Mouse (Mus musculus) ES-Bruce4 (cell line): ENCODE data around the gene Tmem169. TPM values are rescaled to one million over a fixed set of nuclear protein-coding genes. Genes with fewer than 3 reads are reported as not detected.

ENCODE experiments used
- H3K27ac ChIP-seq: 2 replicates; pipeline ENCODE4 v1.5.1; 2012; ENCODE audit warnings: low read length, inconsistent platforms; ENCODE audit not compliant: insufficient read depth
- H3K27me3 ChIP-seq: 2 replicates; pipeline ENCODE4 v1.6.1; 2012; ENCODE audit warnings: mild to moderate bottlenecking, low read length, inconsistent platforms; ENCODE audit not compliant: control insufficient read depth, poor library complexity, insufficient read depth, severe bottlenecking
- H3K36me3 ChIP-seq: 2 replicates; pipeline ENCODE4 v1.6.1; 2012; ENCODE audit warnings: inconsistent platforms, mild to moderate bottlenecking, low read length, moderate library complexity; ENCODE audit not compliant: control insufficient read depth, poor library complexity, insufficient read depth, severe bottlenecking
- H3K4me1 ChIP-seq: one replicate; pipeline ENCODE4 v1.8.1; 2011; ENCODE audit warnings: low read length; ENCODE audit not compliant: control insufficient read depth, insufficient read depth
- H3K4me3 ChIP-seq: 2 replicates; pipeline ENCODE4 v1.5.1; 2011; ENCODE audit warnings: low read depth, mild to moderate bottlenecking, low read length
- H3K9ac ChIP-seq: 2 replicates; pipeline ENCODE4 v1.6.1; 2012; ENCODE audit warnings: low read depth, mild to moderate bottlenecking, inconsistent platforms; ENCODE audit not compliant: poor library complexity, severe bottlenecking
- H3K9me3 ChIP-seq: replicated peaks from 2 replicates; pipeline ENCODE4 v1.6.1; 2012; ENCODE audit warnings: mild to moderate bottlenecking, low read length, inconsistent platforms; ENCODE audit not compliant: control insufficient read depth, poor library complexity, insufficient read depth, severe bottlenecking
- CTCF ChIP-seq: IDR thresholded peaks from one replicate; pipeline ENCODE4 v1.8.1; 2011; ENCODE audit warnings: low read depth, low read length
- EP300 ChIP-seq: IDR thresholded peaks from 2 replicates; pipeline ENCODE4 v1.6.1; 2011; ENCODE audit warnings: low read depth, low read length; ENCODE audit not compliant: insufficient read depth
- POLR2A ChIP-seq: IDR thresholded peaks from one replicate; pipeline ENCODE4 v1.8.1; 2011; ENCODE audit warnings: low read length; ENCODE audit not compliant: insufficient read depth
- polyA plus RNA-seq: library from polyadenylated mRNA; stranded (reverse); fragments of >200 nt; gene quantifications from 2 replicates; pipeline ENCODE4 v1.2.4, GENCODE M21; 2011; ENCODE audit warnings: low read depth; ENCODE audit not compliant: missing spikeins, insufficient read depth, insufficient read length

The Tmem169 gene
- polyA plus RNA-seq, 1 experiment = 0.67 TPM

GRCm38 (mm10) chr1:72326162-72326821, 42.1 kb downstream of the Tmem169 start:
- no peak overlapping the region for H3K4me3 ChIP-seq
- H3K4me1 ChIP-seq = no peaks in the 10 kb centered on the region
- H3K27me3 ChIP-seq = no peaks in the 10 kb centered on the region
- no peaks in the 10 kb centered on the region for H3K9me3 ChIP-seq
- no peak overlapping the region for H3K27ac ChIP-seq
- H3K36me3 ChIP-seq = peaks cover 66% of the 10 kb centered on the region
- H3K9ac ChIP-seq = no peak overlapping the region
- TF ChIP-seq POLR2A = no peak
- TF ChIP-seq CTCF = no peak
- TF ChIP-seq EP300 = no peak

GRCm38 (mm10) chr1:72334807-72335206, 50.6 kb downstream of the Tmem169 start:
- Histone ChIP-seq H3K9me3 (peaks cover 24% of the 10 kb centered on the region), H3K36me3 (peaks cover 73% of the 10 kb centered on the region), H3K4me3 (no peak overlapping the region)

GRCm38 (mm10) chr1:72336780-72337179, 52.6 kb downstream of the Tmem169 start:
- Histone ChIP-seq H3K9ac (no peak overlapping the region), H3K9me3 (peaks cover 37% of the 10 kb centered on the region), H3K4me1 (no peaks in the 10 kb centered on the region), H3K36me3 (peaks cover 74% of the 10 kb centered on the region), H3K27me3 (no peaks in the 10 kb centered on the region), H3K4me3 (no peak overlapping the region), H3K27ac (no peak overlapping the region)
- TF ChIP-seq CTCF = no peak
- TF ChIP-seq EP300 = no peak
- no peak for TF ChIP-seq POLR2A

More at GRCm38 (mm10) chr1:72334807-72335206, 50.6 kb downstream of the Tmem169 start:
- Histone ChIP-seq H3K4me1 (no peaks in the 10 kb centered on the region), H3K27ac (no peak overlapping the region), H3K27me3 (no peaks in the 10 kb centered on the region), H3K9ac (no peak overlapping the region)
- TF ChIP-seq EP300 = no peak
- no peak for TF ChIP-seq CTCF
- TF ChIP-seq POLR2A = no peak

- peaks cover 37% of the 10 kb centered on the region for H3K9me3 ChIP-seq
- H3K27ac ChIP-seq = no peak overlapping the region
- no peak overlapping the region for H3K9ac ChIP-seq
- peaks cover 70% of the 10 kb centered on the region for H3K36me3 ChIP-seq
- no peak overlapping the region for H3K4me3 ChIP-seq
- no peak for TF ChIP-seq EP300
- no peak for TF ChIP-seq CTCF
- no peak for TF ChIP-seq POLR2A
- no peaks in the 10 kb centered on the region for H3K27me3 ChIP-seq
- H3K4me1 ChIP-seq = no peaks in the 10 kb centered on the region
Measured at GRCm38 (mm10) chr1:72338341-72338740, 54.2 kb downstream of the Tmem169 start.

- Histone ChIP-seq H3K9ac (no peak overlapping the region), H3K36me3 (peaks cover 42% of the 10 kb centered on the region), H3K27ac (no peak overlapping the region), H3K4me1 (no peaks in the 10 kb centered on the region), H3K27me3 (no peaks in the 10 kb centered on the region), H3K4me3 (no peak overlapping the region), H3K9me3 (no peaks in the 10 kb centered on the region)
- TF ChIP-seq CTCF (no peak), POLR2A (no peak), EP300 (no peak)
Measured at GRCm38 (mm10) chr1:72347873-72348272, 63.7 kb downstream of the Tmem169 start.

Other genes with a start within 250 kb of the Tmem169 start
- 90.7 and 95.8 TPM in 2 replicates for gene Mreg, start 72.1 kb upstream of the Tmem169 start, polyA plus RNA-seq
- gene Pecr, start 55 bp upstream of the Tmem169 start, polyA plus RNA-seq = 61.1 and 67.1 TPM in 2 replicates
- 83.6 and 87.5 TPM in 2 replicates for gene Xrcc5, start 23.1 kb downstream of the Tmem169 start, polyA plus RNA-seq